Comparison of ENCODE assay signal across 20 mouse cellular contexts in genomic region chr15:81060975-81061374, GRCm38 (mm10).
DNase-seq lines count a peak whose midpoint lies in the region; ATAC-seq and TF ChIP-seq lines count a peak whose summit lies in the region.
"Had no signal": no experiment of that assay in that cellular context is flagged by ENCODE, and none has a peak within 500 bp of the region (broad histone marks: within the 10 kb centered on the region; RNA-seq: fewer than 3 reads in every experiment).

No protein-coding gene starts in this region.

- H3K27ac ChIP-seq in gastrocnemius, adult 2 months, result peak overlapping the region; percentile 96
- H3K27ac ChIP-seq in liver, embryonic 14.5 days, result no peak overlapping the region
- H3K27ac ChIP-seq in liver, embryonic 11.5 days (ENCODE audit: low read depth, low read length), result no peak overlapping the region
- H3K27ac ChIP-seq: heart, embryonic 15.5 days; hindbrain, embryonic 10.5 days had no signal

- WGBS in liver, embryonic 14.5 days (ENCODE audit: insufficient replicate concordance), result 65% methylated on average over 2 of the region's 2 CpGs
- WGBS in liver, embryonic 11.5 days, result 84% methylated on average over 2 of the region's 2 CpGs

- H3K4me1 ChIP-seq in liver, embryonic 14.5 days (replicated peaks; ENCODE audit: control insufficient read depth in 2 of 2, insufficient read depth in 2 of 2, low read length in 1 of 2), result peaks cover 0 to 3% of the 10 kb centered on the region in 2 experiments; a peak in 1 of 4 replicates
- H3K4me1 ChIP-seq in liver, embryonic 11.5 days (replicated peaks; ENCODE audit: control insufficient read depth, insufficient read depth, low read length), result peaks cover 7% of the 10 kb centered on the region; the same call in 1 of the 2 replicates

- no peaks in the 10 kb centered on the region for H3K9me3 ChIP-seq in liver, embryonic 14.5 days (ENCODE audit: control insufficient read depth, low read length)
- H3K9me3 ChIP-seq in liver, embryonic 11.5 days (ENCODE audit: control insufficient read depth, low read length), result no peaks in the 10 kb centered on the region
- H3K9me3 ChIP-seq: heart, embryonic 15.5 days; hindbrain, embryonic 10.5 days had no signal

- H3K9ac ChIP-seq in liver, embryonic 14.5 days (replicated peaks), result no peak overlapping the region
- no peak overlapping the region for H3K9ac ChIP-seq in liver, embryonic 11.5 days (ENCODE audit: low read depth, low read length)
- H3K9ac ChIP-seq: heart, embryonic 15.5 days had no signal

- intact Hi-C loops in gastrocnemius, adult 2 months (cut with DNase I), result no loop called here
- intact Hi-C loops in gastrocnemius, postnatal 36 days (cut with DNase I), result no loop called here

- no peak overlapping the region for H3K4me2 ChIP-seq in liver, embryonic 14.5 days (ENCODE audit: low read depth)
- H3K4me2 ChIP-seq in liver, embryonic 11.5 days, result no peak overlapping the region
- H3K4me2 ChIP-seq: heart, embryonic 15.5 days had no signal

- no peak overlapping the region for H3K4me3 ChIP-seq in gastrocnemius, adult 2 months
- H3K4me3 ChIP-seq in liver, embryonic 14.5 days (ENCODE audit: insufficient read depth in 1 of 2, low read depth in 2 of 2, low read length in 2 of 2), result no peak overlapping the region
- H3K4me3 ChIP-seq in liver, embryonic 11.5 days (ENCODE audit: low read depth, low read length), result no peak overlapping the region
- H3K4me3 ChIP-seq: erythroblast, embryonic 14.5 days; heart, embryonic 15.5 days; hindbrain, embryonic 10.5 days had no signal

- no peak for TF ChIP-seq EP300 in liver, embryonic 14.5 days (IDR thresholded peaks at IDR 0.05; ENCODE audit: low read depth)

- DNase-seq in gastrocnemius, adult 2 months, result no peak
- DNase-seq in gastrocnemius, postnatal 36 days, result no peak
- no peak for DNase-seq in liver, embryonic 14.5 days (ENCODE audit: low read depth in 3 of 3, low spot score in 3 of 3)
- DNase-seq in liver, embryonic 11.5 days (ENCODE audit: low spot score), result no peak
- DNase-seq in ES-CJ7 (ENCODE audit: low read depth, low spot score), result peak; percentile 55
- peak; percentile 41 for DNase-seq in splenic B cell, adult 2 months (ENCODE audit: low read depth, low spot score)
- DNase-seq in urinary bladder, postnatal 4 days (ENCODE audit: low spot score in 2 of 2), result no peak
- DNase-seq: adrenal gland, postnatal 36 days; cerebellum, adult 2 months; heart, adult 18-20 months; kidney, postnatal 4 days; retina, postnatal 1 day; thymus, adult 2 months had no signal

- TF ChIP-seq CTCF in gastrocnemius, adult 2 months (IDR thresholded peaks at IDR 0.05), result peak; percentile 53
- peak; percentile 36; the same call in 1 of the 2 replicates for TF ChIP-seq CTCF in liver, embryonic 14.5 days (IDR thresholded peaks at IDR 0.05; ENCODE audit: low read depth)

- H3K27me3 ChIP-seq in liver, embryonic 14.5 days (ENCODE audit: control insufficient read depth, insufficient read depth, low read length), result no peaks in the 10 kb centered on the region
- H3K27me3 ChIP-seq in liver, embryonic 11.5 days (replicated peaks; ENCODE audit: control insufficient read depth, insufficient read depth, low read length), result no peaks in the 10 kb centered on the region
- no peaks in the 10 kb centered on the region for H3K27me3 ChIP-seq in splenic B cell, adult 2 months (ENCODE audit: control insufficient read depth, insufficient read depth, low read length, poor library complexity, severe bottlenecking)

- no peaks in the 10 kb centered on the region for H3K36me3 ChIP-seq in liver, embryonic 14.5 days (replicated peaks; ENCODE audit: control insufficient read depth, insufficient read depth, low read depth)
- no peaks in the 10 kb centered on the region for H3K36me3 ChIP-seq in liver, embryonic 11.5 days (ENCODE audit: control insufficient read depth, insufficient read depth, low read length)
- no peaks in the 10 kb centered on the region; the same call in 1 of the 2 replicates for H3K36me3 ChIP-seq in splenic B cell, adult 2 months (ENCODE audit: control insufficient read depth, insufficient read depth, low read length, poor library complexity, severe bottlenecking)
- H3K36me3 ChIP-seq: heart, embryonic 15.5 days had no signal

- ATAC-seq in liver, embryonic 14.5 days (ENCODE audit: insufficient read depth), result no peak
- ATAC-seq in liver, embryonic 11.5 days (replicated peaks; ENCODE audit: low FRiP score), result no peak
- ATAC-seq: activated CD4-positive, CD25-positive, alpha-beta regulatory T cell, adult 4 months; forebrain, embryonic 14.5 days; inflammation-experienced regulatory T-cells, adult 6 months; midbrain, embryonic 16.5 days had no signal

Comparison
In these comparisons a context has a peak if more than half of its experiments do, and no peak if none do; other contexts are left out.
1. DNase-seq: peak in ES-CJ7 (single experiment) and splenic B cell, adult 2 months (single experiment); none in gastrocnemius, adult 2 months (single experiment), gastrocnemius, postnatal 36 days (0 of 2), liver, embryonic 14.5 days (0 of 3), liver, embryonic 11.5 days (single experiment) and urinary bladder, postnatal 4 days (0 of 2).